Mouse (Mus musculus): ENCODE measurements around the gene Car6.
A peak's percentile ranks its signal among the peaks of the same experiment; 100 is the strongest.

Car6 gene

DNA sequence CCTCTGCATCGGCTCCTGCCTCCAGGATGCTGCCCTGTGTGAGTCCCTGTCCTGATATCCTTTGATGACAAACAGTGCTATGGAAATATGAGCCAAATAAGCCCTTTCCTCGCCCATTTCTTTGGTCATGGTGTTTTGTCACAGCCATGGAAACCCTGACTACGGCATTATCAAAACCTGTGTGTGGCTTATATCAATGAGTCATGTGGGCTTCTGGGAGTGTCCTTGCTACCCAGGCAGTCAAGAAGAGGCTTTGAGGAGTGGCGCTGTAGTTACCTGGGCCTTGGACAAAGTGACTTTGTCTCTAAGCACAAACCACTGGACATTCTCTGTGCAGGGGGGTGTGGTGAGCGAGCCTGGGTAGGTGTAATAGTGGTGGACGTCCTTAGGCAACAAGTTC is 8.9 kb downstream of the Car6 start:
- DNase-seq (ENCODE audit: low read depth, low spot score): no peak

DNA sequence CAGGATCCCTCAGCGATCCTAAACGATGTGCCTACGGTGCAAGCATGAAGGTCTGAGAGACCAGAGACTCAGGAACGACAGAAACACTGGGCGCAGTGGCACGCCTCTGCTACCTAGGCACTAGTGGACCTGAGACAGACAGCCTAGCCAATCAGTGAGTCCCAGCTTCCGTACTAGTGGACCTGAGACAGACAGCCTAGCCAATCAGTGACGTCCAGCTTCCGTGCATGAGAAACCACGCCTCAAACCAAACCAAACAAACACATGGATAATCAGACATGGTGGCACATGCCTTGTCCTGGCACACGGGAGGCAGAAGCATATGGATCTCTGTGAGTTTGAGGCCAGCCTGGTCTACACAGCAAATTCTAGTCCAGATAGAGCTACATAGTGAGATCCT is 12.9 kb downstream of the Car6 start:
- DNase-seq (ENCODE audit: low read depth, low spot score): no peak

GRCm38 (mm10) chr4:150181304-150181703 is 19.8 kb downstream of the Car6 start:
- no peak for DNase-seq (ENCODE audit: low read depth, low spot score)

- no peak for DNase-seq (ENCODE audit: low read depth, low spot score)
Measured at GRCm38 (mm10) chr4:150178131-150178530, 23.0 kb downstream of the Car6 start.

- no peak for DNase-seq (ENCODE audit: low read depth, low spot score)
Measured at GRCm38 (mm10) chr4:150177122-150177521, 24.0 kb downstream of the Car6 start.

GRCm38 (mm10) chr4:150176535-150176934 is 24.6 kb downstream of the Car6 start:
- DNase-seq (ENCODE audit: low read depth, low spot score): peak; percentile 61

DNA sequence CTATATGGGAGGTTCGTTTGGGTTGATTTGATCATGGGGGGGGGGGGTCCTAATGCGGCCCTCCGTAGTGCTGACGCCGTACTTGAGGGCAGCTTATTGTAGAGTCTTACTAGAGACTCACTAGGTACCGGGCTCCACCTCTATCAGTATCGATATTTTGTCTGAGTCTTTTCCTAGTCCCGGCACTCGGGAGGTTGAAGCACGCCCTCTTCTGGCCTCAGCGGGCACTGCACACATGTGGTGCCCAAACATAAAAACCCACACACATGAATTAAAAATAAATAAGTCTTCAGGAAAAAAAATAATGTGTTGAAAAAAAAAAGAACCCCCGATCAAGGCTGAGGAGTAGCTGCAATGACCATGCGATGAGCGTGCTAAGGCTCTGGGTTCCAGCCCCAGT is 27.1 kb downstream of the Car6 start:
- no peak for DNase-seq (ENCODE audit: low read depth, low spot score)

GRCm38 (mm10) chr4:150173281-150173680 is 27.9 kb downstream of the Car6 start:
- no peak for DNase-seq (ENCODE audit: low read depth, low spot score)

DNA sequence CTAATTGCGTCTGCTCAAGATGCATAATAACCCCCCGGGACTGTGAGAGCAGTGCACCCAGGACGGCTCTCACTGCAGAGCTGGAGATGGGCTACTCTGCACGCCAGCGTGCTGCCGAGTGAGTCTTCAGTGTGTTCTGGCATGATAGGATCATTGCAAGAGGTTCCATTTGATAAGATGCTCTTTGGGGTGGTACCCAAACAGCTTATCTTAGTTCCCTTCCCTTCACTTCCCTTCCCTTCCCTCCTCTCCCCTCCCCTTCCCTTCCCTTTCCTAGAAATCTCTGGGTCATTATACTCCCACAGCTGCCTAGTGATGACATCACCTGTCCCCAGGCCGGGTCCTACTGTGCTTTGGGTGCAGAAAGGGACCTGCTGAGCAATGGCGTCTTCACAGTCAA is 29.0 kb downstream of the Car6 start:
- no peak for DNase-seq (ENCODE audit: low read depth, low spot score)

- DNase-seq (ENCODE audit: low read depth, low spot score): no peak
Measured at GRCm38 (mm10) chr4:150168406-150168805, 32.7 kb downstream of the Car6 start.

GRCm38 (mm10) chr4:150164875-150165274 is 36.3 kb downstream of the Car6 start:
- DNase-seq (ENCODE audit: low read depth, low spot score): peak; percentile 61

GRCm38 (mm10) chr4:150162561-150163169 is 38.5 kb downstream of the Car6 start:
- DNase-seq (ENCODE audit: low read depth, low spot score): peak; percentile 69

DNA sequence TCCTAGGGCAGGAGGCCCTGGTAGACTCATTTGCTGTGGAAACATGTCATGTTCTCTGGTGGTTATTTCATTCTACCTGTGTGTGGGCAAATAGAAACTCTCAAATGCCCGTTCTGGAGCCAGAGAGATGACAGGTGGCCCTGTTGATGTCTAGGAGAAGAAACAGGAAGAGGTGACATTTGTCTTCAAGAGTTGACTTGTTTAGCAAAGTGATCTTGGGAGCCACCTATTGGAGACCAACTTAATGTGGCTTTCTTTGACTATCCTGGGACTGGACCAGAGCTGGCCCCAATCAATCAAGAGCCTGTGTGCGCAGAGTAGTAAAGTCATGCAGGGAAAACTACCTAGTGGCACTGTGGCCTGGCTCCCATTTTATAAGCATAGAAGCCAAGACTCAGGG is 41.7 kb downstream of the Car6 start:
- no peak for DNase-seq (ENCODE audit: low read depth, low spot score)

DNA sequence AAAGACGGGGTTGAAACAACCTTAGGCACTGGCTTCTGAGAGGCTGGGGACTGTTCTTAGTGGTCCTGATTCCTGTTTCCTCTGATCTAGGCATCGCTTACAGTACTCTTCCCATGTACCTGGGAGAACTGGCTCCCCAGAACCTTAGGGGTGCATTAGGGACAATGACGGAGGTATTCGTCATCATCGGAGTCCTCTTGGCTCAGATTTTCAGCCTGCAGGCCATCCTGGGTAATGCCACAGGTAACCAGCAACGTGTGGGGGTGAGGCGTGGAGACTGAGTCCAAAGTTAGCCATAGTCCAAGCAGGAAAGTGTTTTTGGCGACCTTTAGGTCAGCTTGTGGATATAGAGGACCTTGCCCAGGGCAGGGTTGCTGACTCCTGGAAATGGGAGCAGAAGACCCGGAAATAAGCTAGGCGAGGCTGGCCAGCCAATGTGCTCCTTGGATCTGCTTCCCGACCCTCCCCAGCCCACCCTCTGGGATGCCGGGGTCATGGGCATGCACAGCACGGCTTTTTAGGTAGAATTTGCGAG is 43.7 kb downstream of the Car6 start:
- no peak for DNase-seq (ENCODE audit: low read depth, low spot score)

GRCm38 (mm10) chr4:150155731-150156130 is 45.4 kb downstream of the Car6 start:
- DNase-seq (ENCODE audit: low read depth, low spot score): no peak

DNA sequence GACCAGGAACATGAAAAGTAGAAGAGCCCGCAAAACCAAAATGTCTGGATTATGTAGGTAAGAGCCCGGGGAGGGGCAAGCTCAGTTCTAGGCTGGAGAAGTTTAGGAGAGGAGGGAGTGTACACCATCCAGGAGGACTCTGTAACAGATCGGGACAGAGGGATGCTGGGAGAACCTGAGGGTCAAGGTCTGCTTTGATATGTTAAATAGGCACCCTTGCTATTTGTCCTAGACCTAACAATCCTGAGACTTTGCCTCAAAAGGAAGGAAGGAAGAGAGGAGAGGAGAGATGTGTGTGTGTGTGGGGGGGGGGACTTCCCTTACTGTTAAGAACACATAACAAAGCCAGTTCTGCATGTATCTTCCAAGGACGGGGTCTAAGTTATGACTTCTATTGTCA is 45.8 kb downstream of the Car6 start:
- no peak for DNase-seq (ENCODE audit: low read depth, low spot score)

DNA sequence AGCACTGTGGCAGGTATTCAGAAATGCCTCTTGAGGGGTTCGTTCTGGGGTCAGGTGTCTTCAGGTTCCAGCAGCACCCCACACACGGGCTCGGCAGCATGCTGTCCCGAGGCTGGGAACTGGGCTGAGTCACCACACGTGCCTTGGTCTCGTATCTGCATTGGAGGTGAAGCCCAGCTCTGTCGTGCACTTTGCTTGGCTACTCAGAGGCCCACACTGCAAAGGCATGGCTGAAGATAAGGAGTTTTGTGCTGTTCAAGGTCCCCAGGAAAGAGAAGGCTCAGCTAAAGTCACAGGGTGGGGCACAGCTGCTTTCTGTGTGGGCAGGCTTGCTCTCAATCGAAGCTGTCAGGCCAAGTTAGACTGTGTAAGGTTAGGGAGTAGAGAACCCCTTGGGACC is 48.6 kb downstream of the Car6 start:
- DNase-seq (ENCODE audit: low read depth, low spot score): no peak

GRCm38 (mm10) chr4:150151045-150151444 is 50.1 kb downstream of the Car6 start:
- no peak for DNase-seq (ENCODE audit: low read depth, low spot score)

GRCm38 (mm10) chr4:150146286-150146685 is 54.8 kb downstream of the Car6 start:
- no peak for DNase-seq (ENCODE audit: low read depth, low spot score)

- peak; percentile 69 for DNase-seq (ENCODE audit: low read depth, low spot score)
Measured at GRCm38 (mm10) chr4:150144242-150144641, 56.9 kb downstream of the Car6 start.

DNA sequence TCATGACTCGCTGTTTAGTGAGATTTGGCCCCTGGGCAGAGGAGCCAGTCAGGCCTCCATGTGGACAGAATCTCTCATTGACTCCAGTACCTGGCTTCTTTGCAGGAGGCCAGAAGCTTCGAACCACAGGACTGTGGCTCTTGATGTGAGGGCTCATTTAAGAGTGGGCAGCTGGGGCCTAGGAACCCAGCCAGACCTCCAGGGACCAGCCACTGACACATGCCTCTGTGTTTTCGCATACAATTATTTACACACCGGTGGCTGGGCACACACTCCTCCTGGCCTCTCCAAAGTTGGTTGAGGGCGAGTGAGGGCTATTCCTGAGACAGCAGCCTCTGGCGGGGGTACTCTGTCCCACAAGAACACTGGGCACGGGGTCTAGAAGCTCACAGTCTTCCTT is 60.8 kb downstream of the Car6 start:
- no peak for DNase-seq (ENCODE audit: low read depth, low spot score)

- no peak for DNase-seq (ENCODE audit: low read depth, low spot score)
Measured at GRCm38 (mm10) chr4:150139090-150139489, 62.0 kb downstream of the Car6 start.

DNA sequence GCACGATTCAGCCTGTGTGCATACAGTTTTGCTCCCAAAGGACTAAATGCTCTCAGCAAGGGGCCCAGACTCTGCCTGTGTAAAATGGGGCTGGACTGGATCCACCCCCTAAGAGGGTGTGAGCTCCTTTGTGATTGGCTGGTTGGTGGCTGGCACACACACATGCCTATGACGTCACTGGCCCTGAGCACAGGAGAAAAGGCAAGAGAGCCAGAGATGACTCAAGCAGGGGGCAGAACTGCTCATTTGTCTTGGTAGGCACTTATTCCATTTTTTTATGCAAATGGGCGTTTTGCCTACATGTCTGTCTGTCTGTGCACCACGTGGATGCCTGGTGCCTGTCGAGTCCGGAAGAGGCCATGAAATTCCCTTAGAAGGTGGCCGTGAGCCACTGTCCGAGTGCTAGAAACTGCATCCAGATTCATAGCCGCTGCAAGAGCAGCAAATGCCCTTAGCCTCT is 63.0 kb downstream of the Car6 start:
- no peak for DNase-seq (ENCODE audit: low read depth, low spot score)
